Mouse (Mus musculus): ENCODE data around the gene Rpl35.

DNA sequence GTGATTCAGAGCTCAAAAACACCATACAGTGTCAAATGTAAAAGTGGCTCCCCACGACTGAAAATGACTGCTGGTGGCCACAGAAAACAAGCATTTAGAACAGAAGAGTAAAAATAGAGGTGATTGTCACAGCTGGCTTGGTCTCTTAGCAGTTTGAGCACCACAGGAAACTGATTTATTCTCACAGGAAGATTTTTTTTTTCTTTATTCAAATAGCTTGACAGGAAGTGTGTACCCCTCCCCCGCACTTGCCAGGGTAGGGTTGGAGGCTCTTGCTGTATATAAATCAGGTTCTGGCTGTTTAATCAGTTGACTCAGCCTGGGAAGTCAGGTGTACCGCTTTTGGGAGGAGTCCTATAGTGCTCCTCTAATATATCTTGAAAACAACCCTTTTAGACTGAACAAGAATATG, 3.5 kb upstream of the Rpl35 start:
- TF ChIP-seq CTCF (IDR thresholded peaks at IDR 0.05; ENCODE audit: low read depth) (no peak), EP300 (IDR thresholded peaks at IDR 0.05; ENCODE audit: low read depth) (no peak)

All from heart, postnatal 0 days (tissue).